Mouse (Mus musculus): ENCODE results near the gene Exosc7. TPM values are rescaled to one million over a fixed set of nuclear protein-coding genes. Genes with fewer than 3 reads are reported as not detected.

Exosc7 gene
- polyA plus RNA-seq, 1 experiment from 2014 or later = 146 TPM

DNA sequence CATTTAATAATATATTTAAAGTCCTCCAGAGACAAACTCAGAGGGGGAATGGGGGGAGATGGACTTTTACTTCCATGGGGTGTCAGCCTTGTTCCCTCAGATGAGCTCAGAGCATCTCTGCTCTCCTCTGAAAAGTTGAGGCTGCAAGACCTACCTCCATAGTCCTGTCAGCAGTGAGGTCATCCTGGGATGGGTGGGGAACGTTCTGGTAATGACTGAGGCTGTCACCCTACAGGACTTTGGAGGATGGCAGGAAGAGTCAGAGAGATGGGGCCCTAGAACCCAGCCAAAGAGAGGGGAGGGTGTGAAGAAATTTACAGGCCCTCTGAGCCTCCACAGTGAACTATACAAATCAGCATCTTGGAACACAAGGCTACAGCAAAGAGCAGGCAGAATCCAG lies 38.5 kb downstream of the Exosc7 start:
- no peak for DNase-seq (ENCODE audit: low spot score)
- 35% methylated on average over 1 of the region's 1 CpGs for WGBS
- no peak overlapping the region for H3K4me3 ChIP-seq (ENCODE audit: low read depth, low read length)
- no peak for ATAC-seq (replicated peaks; ENCODE audit: low FRiP score, low TSS enrichment, low read depth)
- no peak overlapping the region for H3K4me2 ChIP-seq (ENCODE audit: low read length)
- no peaks in the 10 kb centered on the region for H3K27me3 ChIP-seq (replicated peaks; ENCODE audit: control insufficient read depth, insufficient read depth, low read length)
- no peak overlapping the region for H3K9ac ChIP-seq (ENCODE audit: low read length)
- no peaks in the 10 kb centered on the region for H3K4me1 ChIP-seq (replicated peaks; ENCODE audit: control insufficient read depth, insufficient read depth, low read length)
- H3K27ac ChIP-seq (ENCODE audit: low read depth) = no peak overlapping the region
- no peaks in the 10 kb centered on the region for H3K9me3 ChIP-seq (ENCODE audit: control insufficient read depth, low read length)
- H3K36me3 ChIP-seq (ENCODE audit: control insufficient read depth, insufficient read depth, low read length) = no peaks in the 10 kb centered on the region

GRCm38 (mm10) chr9:123152026-123152425 lies 39.0 kb downstream of the Exosc7 start:
- Histone ChIP-seq H3K4me1 (replicated peaks; ENCODE audit: control insufficient read depth, insufficient read depth, low read length) (no peaks in the 10 kb centered on the region), H3K27ac (ENCODE audit: low read depth) (no peak overlapping the region), H3K4me3 (ENCODE audit: low read depth, low read length) (no peak overlapping the region), H3K36me3 (ENCODE audit: control insufficient read depth, insufficient read depth, low read length) (no peaks in the 10 kb centered on the region), H3K9ac (ENCODE audit: low read length) (no peak overlapping the region), H3K4me2 (ENCODE audit: low read length) (no peak overlapping the region), H3K27me3 (replicated peaks; ENCODE audit: control insufficient read depth, insufficient read depth, low read length) (no peaks in the 10 kb centered on the region), H3K9me3 (ENCODE audit: control insufficient read depth, low read length) (no peaks in the 10 kb centered on the region)
- ATAC-seq (replicated peaks; ENCODE audit: low FRiP score, low TSS enrichment, low read depth) (no peak), DNase-seq (ENCODE audit: low spot score) (no peak)
- WGBS = 58% methylated on average over 3 of the region's 3 CpGs

- H3K9me3 ChIP-seq (ENCODE audit: control insufficient read depth, low read length) = no peaks in the 10 kb centered on the region
- no peaks in the 10 kb centered on the region for H3K27me3 ChIP-seq (replicated peaks; ENCODE audit: control insufficient read depth, insufficient read depth, low read length)
- no peak overlapping the region for H3K4me3 ChIP-seq (ENCODE audit: low read depth, low read length)
- DNase-seq (ENCODE audit: low spot score) (no peak), ATAC-seq (replicated peaks; ENCODE audit: low FRiP score, low TSS enrichment, low read depth) (no peak)
- no peak overlapping the region for H3K4me2 ChIP-seq (ENCODE audit: low read length)
- no peaks in the 10 kb centered on the region for H3K4me1 ChIP-seq (replicated peaks; ENCODE audit: control insufficient read depth, insufficient read depth, low read length)
- H3K9ac ChIP-seq (ENCODE audit: low read length) = no peak overlapping the region
- H3K27ac ChIP-seq (ENCODE audit: low read depth) = no peak overlapping the region
- WGBS = 82% methylated on average over 2 of the region's 2 CpGs
- H3K36me3 ChIP-seq (ENCODE audit: control insufficient read depth, insufficient read depth, low read length) = no peaks in the 10 kb centered on the region
These were observed 40.1 kb downstream of the Exosc7 start for GRCm38 (mm10) chr9:123153121-123153520.

GRCm38 (mm10) chr9:123156910-123157361 lies 43.9 kb downstream of the Exosc7 start:
- peak; percentile 60 for ATAC-seq (replicated peaks; ENCODE audit: low FRiP score, low TSS enrichment, low read depth)
- H3K9me3 ChIP-seq (ENCODE audit: control insufficient read depth, low read length) = no peaks in the 10 kb centered on the region
- H3K4me3 ChIP-seq (ENCODE audit: low read depth, low read length) = peak overlapping the region; percentile 13; the same call in 1 of the 2 replicates
- H3K27ac ChIP-seq (ENCODE audit: low read depth) = no peak overlapping the region
- no peak overlapping the region for H3K9ac ChIP-seq (ENCODE audit: low read length)
- no peaks in the 10 kb centered on the region for H3K27me3 ChIP-seq (replicated peaks; ENCODE audit: control insufficient read depth, insufficient read depth, low read length)
- WGBS = 36% methylated on average over 30 of the region's 30 CpGs
- peak overlapping the region; percentile 40 for H3K4me2 ChIP-seq (ENCODE audit: low read length)
- no peaks in the 10 kb centered on the region for H3K36me3 ChIP-seq (ENCODE audit: control insufficient read depth, insufficient read depth, low read length)
- H3K4me1 ChIP-seq (replicated peaks; ENCODE audit: control insufficient read depth, insufficient read depth, low read length) = no peaks in the 10 kb centered on the region
- peak; percentile 54 for DNase-seq (ENCODE audit: low spot score)

DNA sequence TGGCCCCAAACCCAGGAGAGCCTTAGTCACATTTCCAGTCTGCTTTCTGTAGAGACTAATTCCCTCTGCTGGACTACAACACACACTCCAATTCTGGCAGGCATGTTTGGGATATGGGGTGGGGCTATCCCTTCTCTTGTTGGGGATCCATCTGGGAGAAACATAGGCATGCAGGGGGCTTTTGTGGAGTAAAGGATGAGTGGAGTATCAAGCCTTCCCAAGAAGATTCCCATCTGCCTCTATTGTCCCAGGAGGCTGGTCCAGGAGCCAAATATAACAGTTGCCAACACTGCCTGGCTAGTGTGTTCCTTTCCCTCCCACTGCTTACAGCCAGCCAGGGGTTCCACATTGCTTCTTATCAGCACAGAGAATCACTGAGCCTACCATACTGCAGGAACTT lies 44.7 kb downstream of the Exosc7 start:
- Histone ChIP-seq H3K27me3 (replicated peaks; ENCODE audit: control insufficient read depth, insufficient read depth, low read length) (no peaks in the 10 kb centered on the region), H3K27ac (ENCODE audit: low read depth) (no peak overlapping the region), H3K4me2 (ENCODE audit: low read length) (no peak overlapping the region), H3K4me3 (ENCODE audit: low read depth, low read length) (no peak overlapping the region), H3K9ac (ENCODE audit: low read length) (no peak overlapping the region), H3K4me1 (replicated peaks; ENCODE audit: control insufficient read depth, insufficient read depth, low read length) (no peaks in the 10 kb centered on the region), H3K36me3 (ENCODE audit: control insufficient read depth, insufficient read depth, low read length) (no peaks in the 10 kb centered on the region), H3K9me3 (ENCODE audit: control insufficient read depth, low read length) (no peaks in the 10 kb centered on the region)
- ATAC-seq (replicated peaks; ENCODE audit: low FRiP score, low TSS enrichment, low read depth) = no peak
- no peak for DNase-seq (ENCODE audit: low spot score)

DNA sequence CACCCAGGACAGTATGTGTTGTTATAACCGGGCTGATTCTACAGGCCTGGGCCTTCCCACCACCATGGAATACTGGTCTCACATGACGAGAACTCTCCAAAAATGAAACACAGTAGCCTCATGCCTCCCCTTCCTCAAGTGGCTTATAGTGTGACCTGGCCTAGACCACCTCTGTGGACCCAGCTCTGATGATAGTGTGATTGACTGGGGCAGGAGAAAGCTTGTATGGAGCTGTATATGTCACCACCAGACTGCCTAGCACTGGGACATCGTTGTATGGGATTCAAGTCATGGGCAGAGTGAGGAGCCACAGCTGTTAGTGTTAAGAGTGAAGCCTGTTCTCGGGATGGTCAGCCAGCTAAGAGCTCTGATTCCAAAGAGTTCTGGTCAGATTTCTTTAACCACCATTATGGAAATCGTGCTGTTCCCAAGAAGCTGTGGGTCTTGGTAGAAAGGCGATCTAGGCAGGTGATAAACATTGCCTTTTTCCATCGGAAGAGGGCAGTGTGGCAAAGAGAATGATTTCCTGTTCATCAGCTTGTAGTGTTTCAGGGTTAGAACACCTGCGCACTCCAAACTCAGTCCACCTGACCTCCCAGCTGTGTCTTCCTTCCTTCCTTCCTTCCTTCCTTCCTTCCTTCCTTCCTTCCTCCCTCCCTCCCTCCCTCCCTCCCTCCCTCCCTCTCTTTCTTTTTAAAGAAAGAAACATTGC lies 45.3 kb downstream of the Exosc7 start:
- peak; percentile 66 for DNase-seq (ENCODE audit: low spot score)
- H3K4me2 ChIP-seq (ENCODE audit: low read length) = no peak overlapping the region
- 57% methylated on average over 8 of the region's 8 CpGs for WGBS

GRCm38 (mm10) chr9:123159330-123159729 lies 46.3 kb downstream of the Exosc7 start:
- Histone ChIP-seq H3K9ac (ENCODE audit: low read length) (no peak overlapping the region), H3K27ac (ENCODE audit: low read depth) (no peak overlapping the region), H3K36me3 (ENCODE audit: control insufficient read depth, insufficient read depth, low read length) (no peaks in the 10 kb centered on the region), H3K4me3 (ENCODE audit: low read depth, low read length) (no peak overlapping the region), H3K4me2 (ENCODE audit: low read length) (no peak overlapping the region), H3K9me3 (ENCODE audit: control insufficient read depth, low read length) (no peaks in the 10 kb centered on the region), H3K27me3 (replicated peaks; ENCODE audit: control insufficient read depth, insufficient read depth, low read length) (no peaks in the 10 kb centered on the region), H3K4me1 (replicated peaks; ENCODE audit: control insufficient read depth, insufficient read depth, low read length) (no peaks in the 10 kb centered on the region)
- no peak for ATAC-seq (replicated peaks; ENCODE audit: low FRiP score, low TSS enrichment, low read depth)
- DNase-seq (ENCODE audit: low spot score) = peak; percentile 78
- 59% methylated on average over 7 of the region's 7 CpGs for WGBS

More for the DNA sequence above, 45.3 kb downstream of the Exosc7 start:
- H3K9me3 ChIP-seq (ENCODE audit: control insufficient read depth, low read length) = no peaks in the 10 kb centered on the region
- no peaks in the 10 kb centered on the region for H3K4me1 ChIP-seq (replicated peaks; ENCODE audit: control insufficient read depth, insufficient read depth, low read length)
- no peak overlapping the region for H3K27ac ChIP-seq (ENCODE audit: low read depth)
- H3K4me3 ChIP-seq (ENCODE audit: low read depth, low read length) = no peak overlapping the region
- no peak for ATAC-seq (replicated peaks; ENCODE audit: low FRiP score, low TSS enrichment, low read depth)
- no peak overlapping the region for H3K9ac ChIP-seq (ENCODE audit: low read length)
- H3K27me3 ChIP-seq (replicated peaks; ENCODE audit: control insufficient read depth, insufficient read depth, low read length) = no peaks in the 10 kb centered on the region
- no peaks in the 10 kb centered on the region for H3K36me3 ChIP-seq (ENCODE audit: control insufficient read depth, insufficient read depth, low read length)

- H3K36me3 ChIP-seq (ENCODE audit: control insufficient read depth, insufficient read depth, low read length) = no peaks in the 10 kb centered on the region
- H3K9ac ChIP-seq (ENCODE audit: low read length) = no peak overlapping the region
- no peak overlapping the region for H3K4me2 ChIP-seq (ENCODE audit: low read length)
- no peaks in the 10 kb centered on the region for H3K4me1 ChIP-seq (replicated peaks; ENCODE audit: control insufficient read depth, insufficient read depth, low read length)
- no peak overlapping the region for H3K27ac ChIP-seq (ENCODE audit: low read depth)
- H3K9me3 ChIP-seq (ENCODE audit: control insufficient read depth, low read length) = no peaks in the 10 kb centered on the region
- DNase-seq (ENCODE audit: low spot score) = no peak
- no peaks in the 10 kb centered on the region for H3K27me3 ChIP-seq (replicated peaks; ENCODE audit: control insufficient read depth, insufficient read depth, low read length)
- 66% methylated on average over 2 of the region's 2 CpGs for WGBS
- no peak for ATAC-seq (replicated peaks; ENCODE audit: low FRiP score, low TSS enrichment, low read depth)
- H3K4me3 ChIP-seq (ENCODE audit: low read depth, low read length) = no peak overlapping the region
These were observed 48.8 kb downstream of the Exosc7 start for GRCm38 (mm10) chr9:123161792-123162191.

All from intestine, embryonic 14.5 days (tissue).